Mouse (Mus musculus) CH12.LX (cell line): Measurements from ENCODE around the gene Baat. TPM values are rescaled to one million over a fixed set of nuclear protein-coding genes. Genes with fewer than 3 reads are reported as not detected.

ENCODE experiments used
- DNase-seq: peaks from one replicate; pipeline ENCODE4 v3.0.0-alpha.2; 2013; ENCODE audit errors: extremely low read depth
- H3K27ac ChIP-seq: 2 replicates; pipeline ENCODE4 v1.5.1; 2012; ENCODE audit warnings: low read depth, mild to moderate bottlenecking, control low read depth, moderate library complexity; ENCODE audit not compliant: insufficient read depth
- H3K27me3 ChIP-seq: replicated peaks from 2 replicates; pipeline ENCODE3; 2012; ENCODE audit warnings: inconsistent platforms
- H3K36me3 ChIP-seq, 2 experiments: replicated peaks in 1 of 2; 2 replicates each; pipeline versions ENCODE3 to v1.6.1; 2012; ENCODE audit warnings: inconsistent platforms in 1 of 2, low read length in 1 of 2, mild to moderate bottlenecking in 1 of 2, mixed read lengths in 1 of 2, moderate library complexity in 1 of 2; ENCODE audit not compliant: control insufficient read depth in 1 of 2, insufficient read depth in 1 of 2
- H3K4me1 ChIP-seq, 2 experiments: 2 replicates each; pipeline ENCODE4 v1.6.1; 2012; ENCODE audit warnings: inconsistent platforms in 1 of 2, moderate library complexity in 1 of 2; ENCODE audit not compliant: insufficient read depth in 2 of 2, control insufficient read depth in 1 of 2
- H3K4me2 ChIP-seq: 2 replicates; pipeline ENCODE4 v1.6.1; 2012; ENCODE audit warnings: low read depth, mild to moderate bottlenecking, control low read depth; ENCODE audit not compliant: poor library complexity, insufficient read depth, severe bottlenecking
- H3K4me3 ChIP-seq, 3 experiments: fragments of 150-350 bp in 1 of 3; sonication (generic) in 1 of 3; replicated peaks in 1 of 3; 2 replicates each; pipeline versions ENCODE3 to v1.5.1; 2011 to 2012; ENCODE audit warnings: low read depth in 2 of 3, low read length in 2 of 3, mild to moderate bottlenecking in 2 of 3, moderate library complexity in 2 of 3, control low read depth in 1 of 3, improper control_type of control experiment in 1 of 3, inconsistent platforms in 1 of 3, mixed read lengths in 1 of 3; ENCODE audit not compliant: poor library complexity in 1 of 3
- H3K79me2 ChIP-seq: replicated peaks from 2 replicates; pipeline ENCODE4 v1.6.1; 2012; ENCODE audit warnings: mild to moderate bottlenecking, moderate library complexity; ENCODE audit not compliant: control insufficient read depth, poor library complexity, insufficient read depth, severe bottlenecking; ENCODE audit errors: extremely low read depth
- H3K9ac ChIP-seq: 2 replicates; pipeline ENCODE4 v1.6.1; 2012; ENCODE audit warnings: low read depth, mild to moderate bottlenecking, control low read depth, moderate library complexity; ENCODE audit not compliant: insufficient read depth
- H3K9me3 ChIP-seq: replicated peaks from 2 replicates; pipeline ENCODE3; 2012; ENCODE audit warnings: low read length, inconsistent platforms, mixed read lengths
- BHLHE40 ChIP-seq: IDR thresholded peaks from 2 replicates; pipeline ENCODE4 v1.6.1; 2011; ENCODE audit warnings: mild to moderate bottlenecking, low read depth, low read length, improper control_type of control experiment
- ELF1 ChIP-seq: IDR thresholded peaks from 2 replicates; pipeline ENCODE4 v1.6.1; 2014; ENCODE audit warnings: low read depth, mild to moderate bottlenecking, inconsistent platforms, low read length, improper control_type of control experiment
- EP300 ChIP-seq: IDR thresholded peaks from 2 replicates; pipeline ENCODE4 v1.6.1; 2011; ENCODE audit warnings: low read length, improper control_type of control experiment
- ETS1 ChIP-seq: conservative IDR thresholded peaks from 2 replicates; pipeline ENCODE4 v1.6.1; 2012; ENCODE audit warnings: low read depth, mild to moderate bottlenecking, inconsistent platforms, low read length, improper control_type of control experiment, moderate library complexity
- IRF4 ChIP-seq: IDR thresholded peaks from 2 replicates; pipeline ENCODE4 v1.6.1; 2014; ENCODE audit warnings: low read depth, mild to moderate bottlenecking, inconsistent platforms, low read length, improper control_type of control experiment
- MAX ChIP-seq: IDR thresholded peaks from 2 replicates; pipeline ENCODE4 v1.6.1; 2011; ENCODE audit warnings: low read length, improper control_type of control experiment
- MAZ ChIP-seq: IDR thresholded peaks from 2 replicates; pipeline ENCODE4 v1.6.1; 2012; ENCODE audit warnings: low read depth, mild to moderate bottlenecking, inconsistent platforms, low read length, improper control_type of control experiment, moderate library complexity
- NRF1 ChIP-seq: IDR thresholded peaks from 2 replicates; pipeline ENCODE4 v1.6.1; 2014; ENCODE audit warnings: low read depth, mild to moderate bottlenecking, inconsistent platforms, low read length, improper control_type of control experiment, moderate library complexity
- TCF12 ChIP-seq: IDR thresholded peaks from 2 replicates; pipeline ENCODE4 v1.6.1; 2014; ENCODE audit warnings: low read depth, mild to moderate bottlenecking, inconsistent platforms, low read length, improper control_type of control experiment
- UBTF ChIP-seq: IDR thresholded peaks from 2 replicates; pipeline ENCODE4 v1.6.1; 2012; ENCODE audit warnings: low read depth, mild to moderate bottlenecking, inconsistent platforms, low read length, improper control_type of control experiment, moderate library complexity
- USF2 ChIP-seq: conservative IDR thresholded peaks from 2 replicates; pipeline ENCODE4 v1.6.1; 2011; ENCODE audit warnings: low read depth, low read length, improper control_type of control experiment
- ZNF384 ChIP-seq: IDR thresholded peaks from 2 replicates; pipeline ENCODE4 v1.6.1; 2012; ENCODE audit warnings: low read depth, low read length, improper control_type of control experiment, inconsistent platforms
- dilution Hi-C: fragments of 300-500 bp; cut with MboI; formaldehyde crosslinking; loops from 2 replicates; pipeline ENCODE4 v1.14.3; 2020; ENCODE audit warnings: low sequenced_read_pairs; ENCODE audit not compliant: extremely low pct_unique_long_range_greater_than_20kb, extremely low pct_ligation_motif_present
- in situ Hi-C: fragments of 300-500 bp; cut with MboI; formaldehyde crosslinking; loops from 3 replicates; pipeline ENCODE4 v1.14.3; 2019; ENCODE audit warnings: low sequenced_read_pairs, low pct_ligation_motif_present, low pct_unique_long_range_greater_than_20kb, mixed read lengths
- polyA plus RNA-seq: library from polyadenylated mRNA; unstranded; fragments of >175 nt; gene quantifications from 2 replicates; pipeline ENCODE4 v1.2.1, GENCODE M21; 2012; ENCODE audit warnings: low read depth; ENCODE audit not compliant: insufficient read length
- total RNA-seq, 2 experiments: library from RNA; depleted of rRNA; stranded (reverse); fragments of 300-350 nt in 1 of 2; fragments of >200 nt in 1 of 2; gene quantifications; 2 replicates each; pipeline ENCODE4 v1.2.3; 2012 to 2014

The Baat gene
- total and polyA plus RNA-seq, 3 experiments = 0.04 to 0.19 TPM; not detected in 1

DNA sequence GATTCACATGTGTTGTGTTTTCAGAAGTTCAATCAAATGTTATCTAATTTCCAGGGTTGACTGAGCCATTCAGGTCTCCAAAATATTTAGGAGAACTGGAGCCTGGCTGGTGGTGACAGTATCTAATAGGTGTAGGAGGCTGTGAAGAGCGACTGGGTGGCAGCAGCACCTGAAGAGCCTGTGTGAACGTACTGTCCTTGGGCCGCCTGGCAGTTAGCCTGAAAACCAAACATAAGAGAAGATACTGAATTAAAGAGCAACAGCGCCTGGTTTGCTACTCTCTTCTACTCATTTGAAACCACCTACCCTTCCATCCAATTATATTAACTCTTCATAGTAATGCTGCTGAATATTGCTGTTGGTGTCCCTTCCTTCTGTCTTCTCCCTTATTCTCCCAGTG, 30.3 kb upstream of the Baat start:
- Histone ChIP-seq H3K4me3 (no peak overlapping the region), H3K36me3 (peaks cover 0 to 2% of the 10 kb centered on the region in 2 experiments), H3K27ac (no peak overlapping the region), H3K9ac (no peak overlapping the region), H3K9me3 (no peaks in the 10 kb centered on the region), H3K4me1 (no peaks in the 10 kb centered on the region), H3K79me2 (no peaks in the 10 kb centered on the region), H3K27me3 (no peaks in the 10 kb centered on the region), H3K4me2 (no peak overlapping the region)
- no peak for DNase-seq
- dilution Hi-C loops (no loop called here), in situ Hi-C loops (no loop called here)
- TF ChIP-seq TCF12 = no peak

DNA sequence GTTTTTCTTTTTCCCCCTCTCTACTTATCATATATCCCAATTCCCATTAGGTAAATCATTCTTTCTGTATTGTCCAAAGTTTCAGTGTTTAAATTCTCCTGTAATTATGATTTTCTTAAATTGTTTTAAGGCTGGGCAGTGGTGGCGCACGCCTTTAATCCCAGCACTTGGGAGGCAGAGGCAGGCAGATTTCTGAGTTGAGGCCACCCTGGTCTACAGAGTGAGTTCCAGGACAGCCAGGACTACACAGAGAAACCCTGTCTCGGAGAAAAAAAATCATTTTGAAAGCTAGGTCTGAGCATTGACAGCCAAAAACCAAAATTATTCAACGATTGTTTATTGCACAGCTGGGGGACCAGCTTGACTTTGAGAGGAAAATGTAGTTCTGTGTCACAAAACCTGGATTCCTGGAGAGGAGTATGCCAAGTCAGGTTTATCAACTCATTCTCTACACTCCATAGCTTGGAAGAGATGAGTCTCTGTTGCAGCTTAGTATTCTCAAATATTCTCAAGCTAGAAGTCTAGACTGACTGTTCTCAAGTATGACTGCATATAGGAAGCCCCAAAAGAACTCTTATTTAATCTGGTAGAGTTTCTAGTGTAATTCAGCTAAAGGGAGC, 29.4 kb upstream of the Baat start:
- H3K4me1 ChIP-seq = no peaks in the 10 kb centered on the region
- H3K36me3 ChIP-seq = peaks cover 0 to 3% of the 10 kb centered on the region in 2 experiments
- no peak overlapping the region for H3K27ac ChIP-seq
- no peaks in the 10 kb centered on the region for H3K79me2 ChIP-seq
- no peaks in the 10 kb centered on the region for H3K9me3 ChIP-seq
- in situ Hi-C loops (no loop called here), dilution Hi-C loops (no loop called here)
- DNase-seq = no peak
- H3K4me3 ChIP-seq = no peak overlapping the region
- no peaks in the 10 kb centered on the region for H3K27me3 ChIP-seq
- H3K9ac ChIP-seq = no peak overlapping the region
- no peak overlapping the region for H3K4me2 ChIP-seq
- TF ChIP-seq BHLHE40 = no peak
- no peak for TF ChIP-seq UBTF
- no peak for TF ChIP-seq ZNF384
- TF ChIP-seq MAX = no peak

DNA sequence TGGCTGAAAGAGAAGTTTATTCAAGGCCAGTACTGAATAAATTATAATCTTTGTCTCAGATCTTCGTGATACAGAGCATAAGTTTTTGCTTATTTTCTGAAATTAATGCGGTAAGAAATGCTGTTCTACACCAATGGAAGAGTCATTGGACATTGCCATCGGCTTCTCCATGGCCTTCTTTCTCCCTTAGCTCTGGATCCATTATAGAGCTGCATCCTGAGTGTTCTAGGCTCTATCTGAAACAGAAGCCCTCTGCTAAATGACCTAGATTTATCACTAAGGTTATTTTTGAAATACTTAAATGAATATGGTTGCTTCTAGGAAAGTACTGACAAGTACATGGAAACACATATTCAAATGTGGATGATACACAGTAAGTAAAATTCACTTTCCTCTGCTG, 28.7 kb upstream of the Baat start:
- H3K4me2 ChIP-seq = no peak overlapping the region
- no peak overlapping the region for H3K4me3 ChIP-seq
- H3K27ac ChIP-seq = no peak overlapping the region
- dilution Hi-C loops (no loop called here), in situ Hi-C loops (no loop called here)
- peaks cover 4 to 11% of the 10 kb centered on the region in 2 experiments for H3K36me3 ChIP-seq
- H3K27me3 ChIP-seq = no peaks in the 10 kb centered on the region
- DNase-seq = no peak
- H3K4me1 ChIP-seq = no peaks in the 10 kb centered on the region
- H3K79me2 ChIP-seq = no peaks in the 10 kb centered on the region
- no peak for TF ChIP-seq NRF1
- TF ChIP-seq EP300 = no peak
- no peak for TF ChIP-seq USF2
- no peak for TF ChIP-seq ELF1
- TF ChIP-seq ETS1 = no peak
- TF ChIP-seq MAZ = no peak
- TF ChIP-seq IRF4 = no peak
- peaks cover 4% of the 10 kb centered on the region for H3K9me3 ChIP-seq
- no peak overlapping the region for H3K9ac ChIP-seq
